Mouse (Mus musculus) MEL (cell line): ENCODE data around the gene Ptprf.

Experiments used
- CHD2 ChIP-seq: IDR thresholded peaks from 2 replicates; pipeline ENCODE4 v1.6.1; 2011; ENCODE audit warnings: low read length, improper control_type of control experiment
- CTCF ChIP-seq, 3 experiments: IDR thresholded peaks in 2 of 3; conservative IDR thresholded peaks in 1 of 3; 2 replicates each; pipeline ENCODE4 v1.5.1; 2011 to 2012; ENCODE audit warnings: low read length in 3 of 3, low read depth in 2 of 3, mild to moderate bottlenecking in 2 of 3, improper control_type of control experiment in 1 of 3, inconsistent platforms in 1 of 3, mixed read lengths in 1 of 3, moderate library complexity in 1 of 3; ENCODE audit not compliant: control insufficient read depth in 1 of 3, insufficient read depth in 1 of 3, poor library complexity in 1 of 3, severe bottlenecking in 1 of 3
- MYC ChIP-seq: IDR thresholded peaks from 2 replicates; pipeline ENCODE4 v1.6.1; 2011; ENCODE audit warnings: low read depth, mild to moderate bottlenecking, low read length, improper control_type of control experiment, moderate library complexity
- POLR2A ChIP-seq, 2 experiments: IDR thresholded peaks; 2 replicates each; pipeline ENCODE4 v1.6.1; 2011 to 2012; ENCODE audit warnings: low read length in 2 of 2, mild to moderate bottlenecking in 2 of 2, control low read depth in 1 of 2, improper control_type of control experiment in 1 of 2, low read depth in 1 of 2, moderate library complexity in 1 of 2; ENCODE audit not compliant: control insufficient read depth in 1 of 2, insufficient read depth in 1 of 2, poor library complexity in 1 of 2
- POLR2AphosphoS2 ChIP-seq: IDR thresholded peaks from 2 replicates; pipeline ENCODE4 v1.6.1; 2011; ENCODE audit warnings: low read length, improper control_type of control experiment

DNA sequence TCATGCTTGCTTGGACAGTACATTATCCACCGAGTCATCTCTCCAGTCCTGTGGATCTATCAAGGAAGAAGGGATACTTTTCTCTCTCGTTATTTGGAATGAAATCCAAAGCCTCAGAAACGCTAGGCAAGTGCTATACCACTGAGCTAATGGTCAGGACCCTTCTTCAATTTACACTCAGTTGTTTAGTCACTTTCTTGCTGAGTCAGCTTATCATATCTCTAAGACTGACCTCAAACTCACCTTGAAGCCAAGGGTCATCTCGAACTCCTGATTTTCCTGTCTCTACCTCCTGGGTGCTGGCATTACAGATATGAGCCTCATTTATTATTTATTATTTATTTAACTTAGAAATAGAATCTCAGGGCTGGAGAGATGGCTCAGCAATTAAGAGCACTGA is 25.5 kb upstream of the Ptprf start:
- no peak for TF ChIP-seq CTCF (IDR thresholded peaks at IDR 0.05 in 2 of 3, conservative IDR thresholded peaks at IDR 0.05 in 1 of 3; ENCODE audit: control insufficient read depth in 1 of 3, insufficient read depth in 1 of 3, low read depth in 2 of 3, low read length in 3 of 3, poor library complexity in 1 of 3, severe bottlenecking in 1 of 3)
- no peak for TF ChIP-seq CHD2
- TF ChIP-seq MYC, result no peak
- no peak for TF ChIP-seq POLR2A (IDR thresholded peaks at IDR 0.05; ENCODE audit: control insufficient read depth in 1 of 2, insufficient read depth in 1 of 2, low read depth in 1 of 2, low read length in 2 of 2, poor library complexity in 1 of 2)
- TF ChIP-seq POLR2AphosphoS2, result no peak
